Mouse (Mus musculus): ENCODE measurements around the gene Prodh2. TPM values are rescaled to one million over a fixed set of nuclear protein-coding genes. Genes with fewer than 3 reads are reported as not detected.

Gene Prodh2
- polyA plus RNA-seq, 1 experiment from 2014 or later, result not detected

DNA sequence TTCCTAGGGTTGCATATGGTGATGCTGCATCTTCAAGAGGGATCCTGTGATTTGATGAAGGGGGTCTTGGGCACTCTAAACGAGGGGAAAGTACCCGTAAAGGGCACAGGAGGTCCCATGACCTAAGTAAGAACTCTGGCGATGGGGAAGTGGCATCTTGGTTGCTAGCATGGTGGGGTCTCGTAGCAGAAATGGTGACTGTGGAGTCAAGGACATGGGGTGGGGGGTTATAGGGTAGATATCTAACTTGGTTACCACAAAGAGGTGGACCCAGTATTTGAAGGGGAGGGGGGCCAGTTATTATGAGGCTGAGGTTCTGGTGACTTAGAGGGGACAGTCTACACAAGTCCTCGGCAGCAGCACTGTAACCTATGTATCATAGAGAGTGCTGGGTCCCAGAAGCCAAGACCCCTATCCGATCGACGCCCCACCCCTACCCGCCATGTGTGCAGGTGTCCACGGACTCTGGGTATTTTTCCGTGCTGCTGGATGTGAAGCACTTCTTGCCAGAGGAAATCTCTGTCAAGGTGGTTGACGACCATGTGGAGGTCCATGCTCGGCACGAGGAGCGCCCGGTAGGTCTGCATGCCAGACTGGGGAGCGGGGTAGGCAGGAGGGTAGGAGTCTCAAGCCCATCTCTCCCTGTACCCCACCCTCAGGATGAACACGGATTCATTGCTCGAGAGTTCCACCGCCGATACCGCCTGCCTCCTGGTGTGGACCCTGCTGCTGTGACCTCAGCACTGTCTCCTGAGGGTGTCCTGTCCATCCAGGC lies 60.6 kb downstream of the Prodh2 start:
- no peak for DNase-seq (ENCODE audit: low spot score)
- no peaks in the 10 kb centered on the region for H3K9me3 ChIP-seq (replicated peaks)
- H3K27me3 ChIP-seq (ENCODE audit: low read depth, poor library complexity, severe bottlenecking), result 0 out of 2 replicates have a peak, but pooled peaks cover 4% of the 10 kb centered on the region
- peak overlapping the region; percentile 76 for H3K4me3 ChIP-seq
- H3K4me1 ChIP-seq, result peaks cover 37% of the 10 kb centered on the region
- WGBS, result 84% methylated on average over 22 of the region's 22 CpGs
- H3K36me3 ChIP-seq, result peaks cover 47% of the 10 kb centered on the region
- H3K27ac ChIP-seq (replicated peaks), result peak overlapping the region; percentile 97

DNA sequence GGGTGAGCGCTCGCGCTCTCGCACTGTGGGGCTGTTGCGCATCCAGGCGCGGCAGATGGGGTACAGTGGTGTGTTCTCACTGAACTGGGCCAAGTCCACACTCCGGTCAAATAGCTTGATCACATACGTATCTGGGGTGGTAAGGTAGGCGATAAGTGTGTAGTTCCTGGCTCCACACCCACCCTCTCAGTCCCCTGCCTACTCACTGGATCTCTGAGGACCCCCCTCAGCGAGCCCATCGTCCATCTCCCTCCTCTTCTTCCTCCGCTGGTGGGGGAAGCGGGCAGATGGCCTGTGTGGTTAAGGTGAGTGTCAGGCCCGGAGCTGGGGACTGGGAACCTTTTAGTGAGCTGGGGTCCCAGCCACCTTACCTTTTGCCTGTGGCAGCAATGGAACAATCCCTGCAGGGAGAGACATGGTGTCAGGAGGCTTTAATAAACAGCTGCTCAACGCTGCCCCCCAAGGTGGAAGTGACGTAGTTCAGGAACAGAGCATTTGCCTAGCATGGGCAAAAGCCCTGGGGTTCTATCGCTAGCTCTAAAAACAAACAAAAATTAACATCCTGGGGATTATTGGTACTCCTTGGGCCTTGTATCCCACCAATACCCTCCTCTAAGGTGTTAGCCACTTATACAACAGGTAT lies 63.6 kb downstream of the Prodh2 start:
- no peak for DNase-seq (ENCODE audit: low spot score)
- Histone ChIP-seq H3K4me1 (peaks cover 40% of the 10 kb centered on the region), H3K9me3 (replicated peaks) (no peaks in the 10 kb centered on the region), H3K27ac (replicated peaks) (no peak overlapping the region), H3K27me3 (ENCODE audit: low read depth, poor library complexity, severe bottlenecking) (0 out of 2 replicates have a peak, but pooled peaks cover 4% of the 10 kb centered on the region), H3K4me3 (peak overlapping the region; percentile 26; the same call in 1 of the 2 replicates), H3K36me3 (peaks cover 44% of the 10 kb centered on the region)
- WGBS, result 93% methylated on average over 18 of the region's 18 CpGs

DNA sequence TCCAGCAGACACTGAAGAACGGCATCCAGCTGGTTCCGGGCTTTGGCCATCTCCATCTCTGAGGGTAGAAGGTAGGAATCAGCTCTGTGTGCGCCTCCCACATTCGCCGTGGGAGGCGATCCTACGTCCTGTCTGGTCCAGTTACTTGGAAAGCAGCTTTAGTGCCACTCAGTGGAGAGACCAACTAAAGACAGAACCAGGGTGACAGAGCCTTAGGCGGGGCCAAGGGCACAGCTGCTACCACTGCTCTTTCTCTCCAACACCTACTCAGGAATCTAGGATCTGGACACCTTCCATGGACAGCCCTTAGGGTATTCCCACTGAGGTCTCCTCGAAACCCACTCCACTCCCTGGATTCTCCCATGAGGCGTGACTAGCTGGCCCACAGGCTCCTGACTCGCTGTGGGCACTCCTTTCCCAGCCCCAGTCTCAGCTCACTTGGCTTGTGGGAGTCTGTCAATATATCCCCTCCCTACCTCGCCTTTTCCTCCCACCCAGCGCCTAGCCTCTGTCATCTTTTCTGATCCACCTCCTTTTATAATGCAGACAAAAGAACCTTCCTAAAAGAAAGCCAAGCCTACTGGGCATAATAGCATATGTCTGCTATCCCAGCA lies 64.6 kb downstream of the Prodh2 start:
- no peak overlapping the region for H3K27ac ChIP-seq (replicated peaks)
- H3K9me3 ChIP-seq (replicated peaks), result no peaks in the 10 kb centered on the region
- peaks cover 44% of the 10 kb centered on the region for H3K36me3 ChIP-seq
- H3K27me3 ChIP-seq (ENCODE audit: low read depth, poor library complexity, severe bottlenecking), result 0 out of 2 replicates have a peak, but pooled peaks cover 4% of the 10 kb centered on the region
- peak overlapping the region; percentile 76 for H3K4me3 ChIP-seq
- no peak for DNase-seq (ENCODE audit: low spot score)
- WGBS, result 92% methylated on average over 13 of the region's 13 CpGs
- H3K4me1 ChIP-seq, result peaks cover 39% of the 10 kb centered on the region

DNA sequence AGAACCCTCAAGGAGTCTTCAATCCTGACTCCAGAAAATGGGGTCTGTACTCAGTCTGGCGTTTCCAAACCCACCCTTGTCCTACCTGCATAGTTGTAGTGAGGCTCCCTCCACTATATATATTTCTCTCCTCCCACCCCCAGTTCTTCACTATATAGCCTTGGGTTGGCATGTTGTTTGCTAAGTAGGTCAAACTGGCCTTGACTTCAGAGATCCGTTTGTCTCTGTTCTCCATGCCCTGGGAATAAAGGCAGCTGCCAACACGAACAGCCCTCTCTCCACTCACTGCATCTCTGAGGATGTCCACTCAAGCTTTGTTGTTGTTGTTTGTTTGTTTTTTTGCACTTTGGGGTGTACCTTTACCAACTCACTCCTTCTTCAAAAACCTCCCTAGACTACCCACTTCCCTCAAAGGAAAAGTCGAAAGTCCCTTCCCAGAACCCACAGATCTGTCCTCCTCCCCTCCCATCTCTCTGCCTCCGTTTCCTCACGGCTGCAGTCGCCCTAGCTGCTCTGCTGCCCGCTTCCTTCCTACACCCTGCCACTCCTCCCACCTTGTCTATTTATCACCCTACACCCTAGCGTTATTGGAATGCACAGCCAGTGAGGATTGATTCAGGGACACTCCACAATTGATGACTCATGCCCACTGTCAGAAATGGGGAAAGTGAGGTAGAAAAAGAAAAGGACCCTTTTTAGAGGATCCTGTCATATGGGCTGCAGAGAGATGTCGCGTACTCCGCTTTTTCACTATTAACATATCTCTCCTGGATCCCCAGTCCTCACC lies 65.4 kb downstream of the Prodh2 start:
- H3K27me3 ChIP-seq (ENCODE audit: low read depth, poor library complexity, severe bottlenecking), result no peaks in the 10 kb centered on the region
- peaks cover 33% of the 10 kb centered on the region for H3K4me1 ChIP-seq
- H3K4me3 ChIP-seq, result peak overlapping the region; percentile 76
- WGBS, result 20% methylated on average over 12 of the region's 12 CpGs
- DNase-seq (ENCODE audit: low spot score), result no peak
- peak overlapping the region; percentile 81 for H3K27ac ChIP-seq (replicated peaks)
- H3K36me3 ChIP-seq, result peaks cover 44% of the 10 kb centered on the region
- H3K9me3 ChIP-seq (replicated peaks), result no peaks in the 10 kb centered on the region

DNA sequence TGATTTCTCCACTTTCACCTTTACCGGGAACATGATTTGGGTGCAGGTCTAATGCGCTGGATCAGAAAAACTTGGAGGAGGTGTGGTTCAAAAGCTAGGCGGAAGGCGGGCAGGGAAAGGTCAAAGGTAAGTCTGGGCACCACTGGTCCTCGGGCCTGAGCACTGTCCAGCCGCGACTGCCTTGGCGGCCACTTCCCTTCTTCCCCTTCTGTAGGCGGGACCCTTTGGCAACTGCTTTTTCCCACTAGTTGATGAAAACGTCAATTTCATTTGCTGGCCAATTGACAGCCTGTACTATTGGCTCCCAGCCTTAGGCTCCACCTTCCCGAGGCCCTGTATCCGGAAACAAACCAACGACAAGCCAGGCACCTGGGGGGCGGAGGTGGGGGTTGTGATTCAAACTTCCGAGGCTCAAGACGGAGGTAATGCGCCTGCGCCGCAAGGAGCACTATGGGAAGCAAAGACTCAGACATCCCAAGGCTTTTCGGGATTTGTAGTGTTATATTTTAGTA lies 66.1 kb downstream of the Prodh2 start, which contains the start of gene Lin37:
Lin37 (minus strand) TSS at position 396 of the 512 bp plus-strand sequence.
- H3K9me3 ChIP-seq (replicated peaks), result no peaks in the 10 kb centered on the region
- 0% methylated on average over 20 of the region's 20 CpGs for WGBS
- no peaks in the 10 kb centered on the region for H3K27me3 ChIP-seq (ENCODE audit: low read depth, poor library complexity, severe bottlenecking)
- H3K4me1 ChIP-seq, result peaks cover 36% of the 10 kb centered on the region
- peaks cover 39% of the 10 kb centered on the region for H3K36me3 ChIP-seq
- peak; percentile 95 for DNase-seq (ENCODE audit: low spot score)
- peak within 1 kb of the TSS; percentile 76 for H3K4me3 ChIP-seq
- peak within 1 kb of the TSS; percentile 81 for H3K27ac ChIP-seq (replicated peaks)

DNA sequence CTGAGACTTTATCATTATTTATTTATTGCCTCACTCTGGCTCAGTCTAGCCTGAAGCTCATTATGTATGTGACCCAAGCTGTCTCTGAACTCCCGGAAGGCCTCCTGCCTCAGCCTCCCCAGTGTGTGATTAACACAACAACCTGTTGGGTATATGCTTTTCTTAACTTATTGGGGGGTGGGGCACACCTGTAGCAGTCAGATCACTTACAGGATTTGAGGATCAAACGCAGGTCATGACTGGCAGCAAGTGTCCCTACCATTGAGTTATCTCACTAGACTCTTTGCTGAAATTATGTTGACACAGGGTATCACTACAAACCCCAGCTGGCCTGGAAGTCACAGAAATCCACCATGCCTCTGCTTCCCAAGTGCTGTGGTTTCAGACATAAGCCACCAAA lies 66.9 kb downstream of the Prodh2 start:
- 74% methylated on average over 2 of the region's 2 CpGs for WGBS
- Histone ChIP-seq H3K27ac (replicated peaks) (no peak overlapping the region), H3K27me3 (ENCODE audit: low read depth, poor library complexity, severe bottlenecking) (no peaks in the 10 kb centered on the region), H3K4me3 (peak overlapping the region; percentile 76; the same call in 1 of the 2 replicates), H3K36me3 (peaks cover 39% of the 10 kb centered on the region), H3K4me1 (peaks cover 36% of the 10 kb centered on the region), H3K9me3 (replicated peaks) (no peaks in the 10 kb centered on the region)
- no peak for DNase-seq (ENCODE audit: low spot score)

DNA sequence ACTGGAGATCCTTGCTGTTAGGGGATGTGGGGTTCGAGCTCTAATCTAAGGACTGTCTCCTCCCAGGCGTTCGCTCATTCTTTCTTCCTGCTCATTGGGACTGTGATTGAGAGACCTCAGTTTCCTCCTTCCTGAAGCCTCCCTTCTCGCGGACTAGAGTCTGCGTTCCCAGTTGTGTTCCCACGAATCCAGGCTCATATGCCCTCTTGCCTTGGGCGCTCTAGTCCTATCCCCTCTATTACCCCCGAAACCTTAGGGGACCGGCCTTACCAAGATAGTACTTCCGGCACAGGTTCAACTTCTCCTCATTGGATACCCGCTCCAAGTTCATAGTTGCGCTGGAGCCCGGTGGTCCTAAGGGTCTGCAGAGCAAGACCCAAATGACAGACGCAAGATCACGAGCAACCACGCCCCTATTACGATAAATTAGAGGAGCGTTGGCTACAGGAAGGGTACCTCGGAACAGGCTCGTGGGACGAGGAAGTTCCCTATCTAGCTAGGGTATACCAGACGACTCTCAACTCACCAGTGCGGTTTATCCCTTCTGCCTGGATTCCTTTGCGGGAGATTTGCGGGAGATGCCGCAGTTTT lies 69.2 kb downstream of the Prodh2 start:
- Histone ChIP-seq H3K27me3 (ENCODE audit: low read depth, poor library complexity, severe bottlenecking) (no peaks in the 10 kb centered on the region), H3K4me3 (peak overlapping the region; percentile 71), H3K27ac (replicated peaks) (peak overlapping the region; percentile 93), H3K4me1 (peaks cover 33% of the 10 kb centered on the region), H3K36me3 (peaks cover 39% of the 10 kb centered on the region), H3K9me3 (replicated peaks) (no peaks in the 10 kb centered on the region)
- peak; percentile 33 for DNase-seq (ENCODE audit: low spot score)
- 4% methylated on average over 27 of the region's 27 CpGs for WGBS

Small RNA genes lying within 50 kb of the gene (microRNA-seq; reads per million reads assigned to microRNA genes)
- gene Gm38670, result 1.8 reads per million

Other genes with a start within 250 kb of the Prodh2 start
- 0.32 and 0.55 TPM in 2 replicates for gene Thap8, start 213.5 kb upstream of the Prodh2 start, polyA plus RNA-seq (2016; fragmentation: Nextera tagmentation; extraction: Ambion mirVana)
- 18.0 and 21.6 TPM in 2 replicates for gene Wdr62, start 213.2 kb upstream of the Prodh2 start, polyA plus RNA-seq (2016; fragmentation: Nextera tagmentation; extraction: Ambion mirVana)
- gene Clip3, start 201.9 kb upstream of the Prodh2 start, polyA plus RNA-seq (2016; fragmentation: Nextera tagmentation; extraction: Ambion mirVana), result 54.9 and 76.3 TPM in 2 replicates
- gene Alkbh6, start 184.9 kb upstream of the Prodh2 start, polyA plus RNA-seq (2016; fragmentation: Nextera tagmentation; extraction: Ambion mirVana), result 95.4 and 96.9 TPM in 2 replicates
- 13.7 and 14.8 TPM in 2 replicates for gene Syne4, start 178.8 kb upstream of the Prodh2 start, polyA plus RNA-seq (2016; fragmentation: Nextera tagmentation; extraction: Ambion mirVana)
- 2.6 and 4.6 TPM in 2 replicates for gene E130208F15Rik, start 171.9 kb upstream of the Prodh2 start, polyA plus RNA-seq (2016; fragmentation: Nextera tagmentation; extraction: Ambion mirVana)
- 19.3 and 22.5 TPM in 2 replicates for gene Sdhaf1, start 169.7 kb upstream of the Prodh2 start, polyA plus RNA-seq (2016; fragmentation: Nextera tagmentation; extraction: Ambion mirVana)
- 5.4 and 6.2 TPM in 2 replicates for gene Lrfn3, start 130.8 kb upstream of the Prodh2 start, polyA plus RNA-seq (2016; fragmentation: Nextera tagmentation; extraction: Ambion mirVana)
- gene Tyrobp, start 79.9 kb upstream of the Prodh2 start, polyA plus RNA-seq (2016; fragmentation: Nextera tagmentation; extraction: Ambion mirVana), result 15.7 and 19.6 TPM in 2 replicates
- gene Hcst, start 73.8 kb upstream of the Prodh2 start, polyA plus RNA-seq (2016; fragmentation: Nextera tagmentation; extraction: Ambion mirVana), result 0.35 TPM in 1 of 2 replicates, not detected in the other
- gene Nfkbid, start 71.9 kb upstream of the Prodh2 start, polyA plus RNA-seq (2016; fragmentation: Nextera tagmentation; extraction: Ambion mirVana), result 1.4 and 1.5 TPM in 2 replicates
- 69.6 and 124 TPM in 2 replicates for gene Aplp1, start 48.1 kb upstream of the Prodh2 start, polyA plus RNA-seq (2016; fragmentation: Nextera tagmentation; extraction: Ambion mirVana)
- 1.7 and 1.9 TPM in 2 replicates for gene Kirrel2, start 35.9 kb upstream of the Prodh2 start, polyA plus RNA-seq (2016; fragmentation: Nextera tagmentation; extraction: Ambion mirVana)
- gene Nphs1, start 35.3 kb upstream of the Prodh2 start, polyA plus RNA-seq (2016; fragmentation: Nextera tagmentation; extraction: Ambion mirVana), result 0.16 and 0.23 TPM in 2 replicates
- gene Arhgap33, start 41.4 kb downstream of the Prodh2 start, polyA plus RNA-seq (2016; fragmentation: Nextera tagmentation; extraction: Ambion mirVana), result 36.6 and 62.0 TPM in 2 replicates
- gene Hspb6, start 58.6 kb downstream of the Prodh2 start, polyA plus RNA-seq (2016; fragmentation: Nextera tagmentation; extraction: Ambion mirVana), result 6.1 and 6.2 TPM in 2 replicates
- 13.4 and 17.1 TPM in 2 replicates for gene Proser3, start 58.7 kb downstream of the Prodh2 start, polyA plus RNA-seq (2016; fragmentation: Nextera tagmentation; extraction: Ambion mirVana)
- 45.9 and 46.7 TPM in 2 replicates for gene Lin37, start 66.2 kb downstream of the Prodh2 start, polyA plus RNA-seq (2016; fragmentation: Nextera tagmentation; extraction: Ambion mirVana)
- gene U2af1l4, start 69.7 kb downstream of the Prodh2 start, polyA plus RNA-seq (2016; fragmentation: Nextera tagmentation; extraction: Ambion mirVana), result 93.2 and 99.5 TPM in 2 replicates
- gene Gm49396, start 69.7 kb downstream of the Prodh2 start, polyA plus RNA-seq (2016; fragmentation: Nextera tagmentation; extraction: Ambion mirVana), result 17.0 and 19.6 TPM in 2 replicates
- 131 and 133 TPM in 2 replicates for gene Psenen, start 70.0 kb downstream of the Prodh2 start, polyA plus RNA-seq (2016; fragmentation: Nextera tagmentation; extraction: Ambion mirVana)
- gene Igflr1, start 71.8 kb downstream of the Prodh2 start, polyA plus RNA-seq (2016; fragmentation: Nextera tagmentation; extraction: Ambion mirVana), result 4.4 and 7.2 TPM in 2 replicates
- 7.4 and 10.6 TPM in 2 replicates for gene Kmt2b, start 95.1 kb downstream of the Prodh2 start, polyA plus RNA-seq (2016; fragmentation: Nextera tagmentation; extraction: Ambion mirVana)
- 0.26 and 0.61 TPM in 2 replicates for gene Zbtb32, start 105.3 kb downstream of the Prodh2 start, polyA plus RNA-seq (2016; fragmentation: Nextera tagmentation; extraction: Ambion mirVana)
- 0.44 and 0.79 TPM in 2 replicates for gene Upk1a, start 119.2 kb downstream of the Prodh2 start, polyA plus RNA-seq (2016; fragmentation: Nextera tagmentation; extraction: Ambion mirVana)
- gene Cox6b1, start 132.5 kb downstream of the Prodh2 start, polyA plus RNA-seq (2016; fragmentation: Nextera tagmentation; extraction: Ambion mirVana), result 779 and 792 TPM in 2 replicates
- not detected in 2 replicates for gene Etv2, start 142.2 kb downstream of the Prodh2 start, polyA plus RNA-seq (2016; fragmentation: Nextera tagmentation; extraction: Ambion mirVana)
- gene Rbm42, start 156.7 kb downstream of the Prodh2 start, polyA plus RNA-seq (2016; fragmentation: Nextera tagmentation; extraction: Ambion mirVana), result 140 and 145 TPM in 2 replicates
- 79.8 and 84.0 TPM in 2 replicates for gene Haus5, start 171.4 kb downstream of the Prodh2 start, polyA plus RNA-seq (2016; fragmentation: Nextera tagmentation; extraction: Ambion mirVana)
- not detected in 2 replicates for gene Pmis2, start 178.0 kb downstream of the Prodh2 start, polyA plus RNA-seq (2016; fragmentation: Nextera tagmentation; extraction: Ambion mirVana)
- gene 2200002J24Rik, start 205.3 kb downstream of the Prodh2 start, polyA plus RNA-seq (2016; fragmentation: Nextera tagmentation; extraction: Ambion mirVana), result not detected in 2 replicates
- gene Atp4a, start 218.6 kb downstream of the Prodh2 start, polyA plus RNA-seq (2016; fragmentation: Nextera tagmentation; extraction: Ambion mirVana), result 0.89 and 1.1 TPM in 2 replicates
- 155 and 164 TPM in 2 replicates for gene Tmem147, start 235.9 kb downstream of the Prodh2 start, polyA plus RNA-seq (2016; fragmentation: Nextera tagmentation; extraction: Ambion mirVana)